8 mouse cellular contexts compared by ENCODE assay signal in genomic region chr17:63803599-63803998, GRCm38 (mm10). TPM values are rescaled to one million over a fixed set of nuclear protein-coding genes. Genes with fewer than 3 reads are reported as not detected.
DNase-seq lines count a peak whose midpoint lies in the region; ATAC-seq and TF ChIP-seq lines count a peak whose summit lies in the region.

No protein-coding gene starts in this region.

- no peak for ATAC-seq in kidney, embryonic 15.5 days (replicated peaks; ENCODE audit: low FRiP score)
- no peak for ATAC-seq in liver, embryonic 13.5 days (ENCODE audit: low read depth)

- H3K27me3 ChIP-seq in kidney, embryonic 15.5 days = no peaks in the 10 kb centered on the region
- no peaks in the 10 kb centered on the region for H3K27me3 ChIP-seq in liver, embryonic 13.5 days

- no peaks in the 10 kb centered on the region for H3K36me3 ChIP-seq in kidney, embryonic 15.5 days
- no peaks in the 10 kb centered on the region for H3K36me3 ChIP-seq in liver, embryonic 13.5 days

- no peak overlapping the region for H3K4me3 ChIP-seq in kidney, embryonic 15.5 days (replicated peaks)
- H3K4me3 ChIP-seq in bone marrow macrophage, adult 2 months (ENCODE audit: insufficient read depth, low read length) = no peak overlapping the region
- H3K4me3 ChIP-seq in liver, embryonic 13.5 days (replicated peaks) = no peak overlapping the region

- TF ChIP-seq CTCF in bone marrow macrophage, adult 2 months (IDR thresholded peaks at IDR 0.05; ENCODE audit: low read depth, low read length) = peak; percentile 79

- no peak overlapping the region for H3K27ac ChIP-seq in kidney, embryonic 15.5 days
- H3K27ac ChIP-seq in bone marrow macrophage, adult 2 months (ENCODE audit: insufficient read depth, low read depth, low read length) = no peak overlapping the region
- H3K27ac ChIP-seq in liver, embryonic 13.5 days = no peak overlapping the region

- DNase-seq in kidney, adult 18-20 months = peak; percentile 75
- DNase-seq in forelimb bud, embryonic 11.5 days (ENCODE audit: low read depth, low spot score) = peak; percentile 69
- DNase-seq in kidney, postnatal 10 days = peak; percentile 86
- peak; percentile 38 for DNase-seq in liver, embryonic 13.5 days
- DNase-seq in right cerebral cortex, adult 2 months (ENCODE audit: low spot score in 2 of 2) = peak; percentile 89
- peak; percentile 71 for DNase-seq in urinary bladder, postnatal 25 days (ENCODE audit: low spot score)

- no peak overlapping the region for H3K4me2 ChIP-seq in kidney, embryonic 15.5 days
- no peak overlapping the region for H3K4me2 ChIP-seq in liver, embryonic 13.5 days

- no peaks in the 10 kb centered on the region for H3K4me1 ChIP-seq in kidney, embryonic 15.5 days
- no peaks in the 10 kb centered on the region for H3K4me1 ChIP-seq in bone marrow macrophage, adult 2 months (ENCODE audit: control insufficient read depth, insufficient read depth, low read length)
- no peaks in the 10 kb centered on the region for H3K4me1 ChIP-seq in liver, embryonic 13.5 days (replicated peaks)

- WGBS in kidney, embryonic 15.5 days = 27% methylated on average over 11 of the region's 11 CpGs
- WGBS in liver, embryonic 13.5 days (ENCODE audit: insufficient replicate concordance) = 22% methylated on average over 11 of the region's 11 CpGs

- no peak for TF ChIP-seq POLR2A in bone marrow macrophage, adult 2 months (IDR thresholded peaks at IDR 0.05; ENCODE audit: borderline replicate concordance, low read depth, low read length)

- H3K9ac ChIP-seq in kidney, embryonic 15.5 days = no peak overlapping the region
- no peak overlapping the region for H3K9ac ChIP-seq in liver, embryonic 13.5 days

- no peaks in the 10 kb centered on the region for H3K9me3 ChIP-seq in kidney, embryonic 15.5 days (replicated peaks)
- H3K9me3 ChIP-seq in liver, embryonic 13.5 days (replicated peaks) = no peaks in the 10 kb centered on the region

RNA-seq across cellular contexts. Expression of gene Fer, which starts 59.3 kb away (rescaled TPM):
- 30.9 and 31.4 TPM in 2 replicates for polyA plus RNA-seq in kidney, embryonic 15.5 days (2015; fragmentation: Nextera tagmentation; extraction: Ambion mirVana)
- 16.3 and 25.0 TPM in 2 replicates for polyA plus RNA-seq in bone marrow macrophage, adult 2 months (2012; ENCODE audit: insufficient read depth, insufficient read length, missing spikeins)
- polyA plus RNA-seq in liver, embryonic 13.5 days (2015; fragmentation: Nextera tagmentation; extraction: Ambion mirVana) = 9.3 and 12.4 TPM in 2 replicates

RNA-seq across cellular contexts. Expression of gene A930002H24Rik, which starts 60.0 kb away (rescaled TPM):
- polyA plus RNA-seq in kidney, embryonic 15.5 days (2015; fragmentation: Nextera tagmentation; extraction: Ambion mirVana) = 3.2 and 4.5 TPM in 2 replicates
- polyA plus RNA-seq in bone marrow macrophage, adult 2 months (2012; ENCODE audit: insufficient read depth, insufficient read length, missing spikeins) = not detected in 2 replicates
- 0.67 and 0.83 TPM in 2 replicates for polyA plus RNA-seq in liver, embryonic 13.5 days (2015; fragmentation: Nextera tagmentation; extraction: Ambion mirVana)

Comparison
In these comparisons a context has a peak if more than half of its experiments do, and no peak if none do; other contexts are left out.
1. DNase-seq: peak in every context shown above with its lines; median percentile 89 in right cerebral cortex, adult 2 months; 86 in kidney, postnatal 10 days; 75 in kidney, adult 18-20 months; 71 in urinary bladder, postnatal 25 days; 69 in forelimb bud, embryonic 11.5 days; 38 in liver, embryonic 13.5 days.